Mouse (Mus musculus) neutrophil, adult 83 days (primary cell): Measurements from ENCODE around the gene Ccndbp1. TPM values are rescaled to one million over a fixed set of nuclear protein-coding genes. Genes with fewer than 3 reads are reported as not detected.

Experiments used
- total RNA-seq, 2 experiments: library from RNA; stranded (reverse); gene quantifications; one replicate each; pipeline ENCODE4 v1.2.4; 2023

Gene Ccndbp1
- total RNA-seq = 10 to 100 TPM; 59.3 to 62.5 TPM

DNA sequence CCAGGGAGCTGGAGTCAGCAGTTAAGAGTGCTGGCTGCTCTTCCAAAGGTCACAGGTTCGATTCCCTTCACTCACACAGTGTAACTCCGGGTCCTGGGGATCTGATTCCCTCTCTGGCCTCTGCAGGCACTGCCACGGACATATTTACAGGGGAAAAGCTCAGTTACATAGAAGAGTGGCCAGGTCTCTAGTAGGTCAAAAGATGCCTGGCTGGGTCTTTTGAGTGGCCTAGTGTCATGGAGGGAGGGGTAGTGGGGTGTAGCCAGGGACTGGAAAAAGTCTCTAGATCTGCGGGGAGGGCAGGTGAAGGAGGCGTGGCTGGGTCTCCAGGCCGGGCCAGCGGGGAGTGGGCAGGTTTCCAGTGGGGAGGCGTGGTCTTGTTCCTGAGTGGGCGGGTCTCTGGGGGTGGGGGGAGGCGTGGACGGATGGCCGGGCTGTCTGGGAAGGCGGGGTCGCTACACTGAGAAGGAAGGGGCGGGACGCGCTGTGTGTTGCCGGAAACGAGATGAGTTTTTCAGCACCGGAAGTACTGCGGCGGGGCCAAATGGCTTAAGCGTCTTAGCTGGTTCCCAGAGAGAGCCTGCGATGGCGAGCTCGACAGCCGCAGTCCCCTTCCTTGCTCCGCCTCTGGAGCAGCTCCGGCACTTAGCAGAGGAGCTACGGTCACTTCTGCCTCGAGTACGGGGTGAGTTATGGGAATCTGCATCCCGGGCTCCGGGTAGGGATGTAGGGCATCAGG, at the start of gene Ccndbp1:
Gene Ccndbp1 (plus strand): TSS at position 479 of the 739 bp plus-strand sequence.

GRCm38 (mm10) chr2:120970559-120971080, 37.6 kb upstream of the Ccndbp1 start, which contains the start of gene Ubr1:
TSS of gene Ubr1 (minus strand) at chr2:120970715.

DNA sequence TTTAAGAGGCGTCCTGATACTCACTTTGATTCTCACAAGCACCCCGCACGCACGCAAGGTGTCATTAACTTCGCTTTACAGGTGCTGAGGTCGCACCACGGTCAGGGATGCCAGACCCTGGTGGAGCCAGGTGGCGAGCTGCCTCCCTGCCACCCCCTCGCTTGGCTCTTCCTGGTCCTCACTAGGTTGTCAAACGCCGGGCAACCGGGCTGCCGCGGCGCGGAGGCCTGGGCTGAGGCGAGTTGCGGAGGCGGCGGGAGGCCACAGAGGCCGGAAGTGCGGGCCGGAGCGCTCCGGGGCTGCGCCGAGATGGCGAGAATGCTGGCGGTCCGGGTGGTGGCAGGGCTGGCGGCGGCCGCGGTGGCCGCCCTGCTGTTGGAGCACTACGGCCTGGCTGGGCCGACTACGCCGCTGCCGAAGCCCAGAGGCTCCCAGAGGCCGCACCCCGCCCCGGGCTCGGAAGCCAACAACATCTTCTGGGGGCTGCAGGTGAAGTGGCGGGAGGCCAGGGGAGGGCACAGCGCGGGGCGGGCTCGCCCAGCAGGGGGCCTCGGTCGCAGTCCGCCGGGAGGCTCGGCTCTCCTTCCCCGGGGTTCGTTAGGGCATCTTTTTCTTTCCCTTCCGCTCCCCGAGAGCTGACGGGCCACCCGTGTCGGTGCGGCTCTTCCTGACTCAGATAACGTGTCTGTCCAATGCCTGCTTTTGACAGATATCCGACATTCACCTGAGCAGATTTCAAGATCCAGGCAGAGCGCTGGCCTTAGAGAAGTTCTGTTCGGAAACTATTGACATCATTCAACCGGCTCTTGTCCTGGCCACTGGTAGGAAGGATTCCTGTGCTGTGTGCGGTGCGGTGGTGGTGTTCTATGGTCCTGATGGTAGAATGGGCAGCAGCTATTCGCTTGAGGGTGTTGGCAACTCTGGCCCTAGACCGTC, 30.9 kb upstream of the Ccndbp1 start, which contains the start of gene Tmem62:
Gene Tmem62 (plus strand): TSS at position 28 of the 936 bp plus-strand sequence.

DNA sequence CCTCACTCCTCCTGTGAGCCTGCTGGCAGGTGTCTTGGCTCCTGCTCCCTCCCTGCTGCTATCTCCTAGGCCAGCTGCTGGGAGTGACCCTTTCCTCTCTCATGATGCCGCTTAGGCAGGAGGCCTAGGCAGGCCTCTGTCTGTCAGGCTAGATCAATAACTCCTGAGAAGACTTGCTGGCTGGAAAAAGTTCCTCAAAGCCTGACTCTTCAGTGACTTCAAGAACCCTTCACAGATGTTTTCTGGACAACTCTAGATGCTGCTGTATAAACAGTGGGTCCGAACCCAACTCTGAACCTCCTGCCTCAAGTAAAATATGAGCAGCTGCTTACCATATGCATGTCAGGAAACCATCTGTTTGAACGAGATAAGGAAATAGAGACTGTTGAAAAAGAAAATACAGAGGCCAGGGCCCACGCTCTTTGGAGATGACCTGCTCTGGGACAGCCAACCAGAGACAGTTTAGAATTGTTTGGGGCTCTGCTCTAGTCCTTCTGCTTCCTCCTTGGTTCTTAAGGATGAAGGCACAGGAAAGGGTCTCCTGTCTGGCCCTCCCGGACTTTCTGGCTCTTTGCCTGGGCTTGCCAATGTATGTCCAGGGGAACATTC, 28.6 kb downstream of the Ccndbp1 start, which contains the start of gene Epb42:
Gene Epb42 (minus strand): TSS at position 340 of the 609 bp plus-strand sequence.

Other genes starting within 250 kb of the Ccndbp1 start
- gene Cdan1, start 158.3 kb upstream of the Ccndbp1 start, total RNA-seq = 10 to 100 TPM; 19.0 to 22.5 TPM
- 1 to 10 TPM; 6.7 to 7.7 TPM for gene Ttbk2, start 157.8 kb upstream of the Ccndbp1 start, total RNA-seq
- 10 to 100 TPM; 24.5 to 29.2 TPM for gene Ubr1, start 37.7 kb upstream of the Ccndbp1 start, total RNA-seq
- gene Tmem62, start 31.4 kb upstream of the Ccndbp1 start, total RNA-seq = 1 to 10 TPM; 6.8 to 9.1 TPM
- 10 to 100 TPM; 15.1 to 17.4 TPM for gene Epb42, start 28.7 kb downstream of the Ccndbp1 start, total RNA-seq
- not detected for gene Tgm5, start 77.4 kb downstream of the Ccndbp1 start, total RNA-seq
- gene Tgm7, start 101.4 kb downstream of the Ccndbp1 start, total RNA-seq = not detected
- gene Adal, start 132.0 kb downstream of the Ccndbp1 start, total RNA-seq = 1 to 10 TPM; 4.3 to 6.4 TPM
- gene Lcmt2, start 132.2 kb downstream of the Ccndbp1 start, total RNA-seq = 1 to 10 TPM; 6.0 to 6.2 TPM
- 10 to 100 TPM; 40.2 to 45.8 TPM for gene Tubgcp4, start 162.3 kb downstream of the Ccndbp1 start, total RNA-seq
- 10 to 100 TPM; 42.1 to 43.2 TPM for gene Zscan29, start 162.7 kb downstream of the Ccndbp1 start, total RNA-seq